Mouse (Mus musculus): ENCODE data around the gene Olfr484. TPM values are rescaled to one million over a fixed set of nuclear protein-coding genes. Genes with fewer than 3 reads are reported as not detected.

Gene Olfr484
- polyA plus RNA-seq, 1 experiment from 2014 or later, result not detected

DNA sequence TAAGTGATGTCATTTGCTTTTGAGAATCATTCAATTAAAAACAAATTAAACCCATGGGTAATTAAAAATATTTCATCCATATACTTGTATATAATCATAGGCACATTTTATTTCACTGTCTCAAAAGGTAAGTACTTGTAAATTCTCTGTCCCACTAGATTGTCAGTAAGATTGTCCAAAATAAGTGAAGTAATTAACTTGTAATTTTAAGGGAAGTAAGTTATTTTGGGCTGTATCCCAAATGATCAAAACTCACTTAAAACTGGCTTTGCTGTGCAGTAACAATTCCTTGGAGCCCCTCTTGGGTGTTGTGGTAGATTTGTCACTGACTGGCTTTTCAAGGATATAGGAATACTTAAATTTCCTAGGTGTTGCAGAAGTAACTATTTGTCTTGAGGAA lies 47.7 kb downstream of the Olfr484 start, which contains the start of gene Olfr481:
Olfr481 (plus strand) TSS at position 301 of the 400 bp plus-strand sequence.
- no peaks in the 10 kb centered on the region for H3K4me1 ChIP-seq (replicated peaks; ENCODE audit: control insufficient read depth, insufficient read depth, low read length)
- no peak within 1 kb of the TSS for H3K27ac ChIP-seq (ENCODE audit: low read depth, low read length)
- ATAC-seq, result no peak
- H3K9ac ChIP-seq (ENCODE audit: low read depth, low read length), result no peak within 1 kb of the TSS
- no peaks in the 10 kb centered on the region for H3K9me3 ChIP-seq (ENCODE audit: control insufficient read depth)
- no peaks in the 10 kb centered on the region for H3K36me3 ChIP-seq (ENCODE audit: control insufficient read depth, insufficient read depth)
- no peak within 1 kb of the TSS for H3K4me3 ChIP-seq (ENCODE audit: low read depth, low read length)
- no peaks in the 10 kb centered on the region for H3K27me3 ChIP-seq (replicated peaks; ENCODE audit: control insufficient read depth, insufficient read depth, low read length)
- no peak within 1 kb of the TSS for H3K4me2 ChIP-seq (replicated peaks; ENCODE audit: low read depth)
- TF ChIP-seq CTCF (IDR thresholded peaks at IDR 0.05; ENCODE audit: low read depth), result no peak

Other genes with a start within 250 kb of the Olfr484 start
- gene Olfr472, start 229.5 kb downstream of the Olfr484 start, polyA plus RNA-seq (2015; fragmentation: Nextera tagmentation; extraction: Ambion mirVana), result not detected in 2 replicates
- gene Olfr473, start 197.0 kb downstream of the Olfr484 start, polyA plus RNA-seq (2015; fragmentation: Nextera tagmentation; extraction: Ambion mirVana), result not detected in 2 replicates
- not detected in 2 replicates for gene Olfr474, start 172.8 kb downstream of the Olfr484 start, polyA plus RNA-seq (2015; fragmentation: Nextera tagmentation; extraction: Ambion mirVana)
- not detected in 2 replicates for gene Olfr476, start 162.6 kb downstream of the Olfr484 start, polyA plus RNA-seq (2015; fragmentation: Nextera tagmentation; extraction: Ambion mirVana)
- gene Olfr477, start 140.8 kb downstream of the Olfr484 start, polyA plus RNA-seq (2015; fragmentation: Nextera tagmentation; extraction: Ambion mirVana), result not detected in 2 replicates
- gene Olfr478, start 93.5 kb downstream of the Olfr484 start, polyA plus RNA-seq (2015; fragmentation: Nextera tagmentation; extraction: Ambion mirVana), result not detected in 2 replicates
- not detected in 2 replicates for gene Olfr479, start 76.8 kb downstream of the Olfr484 start, polyA plus RNA-seq (2015; fragmentation: Nextera tagmentation; extraction: Ambion mirVana)
- not detected in 2 replicates for gene Olfr480, start 60.1 kb downstream of the Olfr484 start, polyA plus RNA-seq (2015; fragmentation: Nextera tagmentation; extraction: Ambion mirVana)
- gene Olfr481, start 47.6 kb downstream of the Olfr484 start, polyA plus RNA-seq (2015; fragmentation: Nextera tagmentation; extraction: Ambion mirVana), result not detected in 2 replicates
- gene Olfr482, start 29.9 kb downstream of the Olfr484 start, polyA plus RNA-seq (2015; fragmentation: Nextera tagmentation; extraction: Ambion mirVana), result 0.08 and 0.10 TPM in 2 replicates
- gene Olfr483, start 26.6 kb downstream of the Olfr484 start, polyA plus RNA-seq (2015; fragmentation: Nextera tagmentation; extraction: Ambion mirVana), result not detected in 2 replicates
- gene Olfr485, start 32.4 kb upstream of the Olfr484 start, polyA plus RNA-seq (2015; fragmentation: Nextera tagmentation; extraction: Ambion mirVana), result not detected in 2 replicates
- not detected in 2 replicates for gene Olfr486, start 45.3 kb upstream of the Olfr484 start, polyA plus RNA-seq (2015; fragmentation: Nextera tagmentation; extraction: Ambion mirVana)
- gene Olfr487, start 87.2 kb upstream of the Olfr484 start, polyA plus RNA-seq (2015; fragmentation: Nextera tagmentation; extraction: Ambion mirVana), result not detected in 2 replicates
- not detected in 2 replicates for gene Olfr488, start 130.9 kb upstream of the Olfr484 start, polyA plus RNA-seq (2015; fragmentation: Nextera tagmentation; extraction: Ambion mirVana)
- not detected in 2 replicates for gene Olfr490, start 161.5 kb upstream of the Olfr484 start, polyA plus RNA-seq (2015; fragmentation: Nextera tagmentation; extraction: Ambion mirVana)
- gene Olfr491, start 186.0 kb upstream of the Olfr484 start, polyA plus RNA-seq (2015; fragmentation: Nextera tagmentation; extraction: Ambion mirVana), result not detected in 2 replicates
- not detected in 2 replicates for gene Olfr492, start 196.2 kb upstream of the Olfr484 start, polyA plus RNA-seq (2015; fragmentation: Nextera tagmentation; extraction: Ambion mirVana)
- gene Olfr493, start 219.5 kb upstream of the Olfr484 start, polyA plus RNA-seq (2015; fragmentation: Nextera tagmentation; extraction: Ambion mirVana), result not detected in 2 replicates
- gene Olfr494, start 237.9 kb upstream of the Olfr484 start, polyA plus RNA-seq (2015; fragmentation: Nextera tagmentation; extraction: Ambion mirVana), result not detected in 2 replicates

Data from intestine, postnatal 0 days (tissue).